Mouse (Mus musculus): ENCODE results near the gene E330021D16Rik. TPM values are rescaled to one million over a fixed set of nuclear protein-coding genes. Genes with fewer than 3 reads are reported as not detected.
"Not testable (repeated sequence)": the region's sequence is repeated elsewhere in the genome, so short reads cannot be mapped to it uniquely, and the experiment has no call there.

E330021D16Rik gene
- total RNA-seq (2021) = not detected in 2 replicates
- long read RNA-seq, experiment 1 = 0 reads
- long read RNA-seq, experiment 2 = 0 reads

GRCm38 (mm10) chr6:136415133-136415775 is at the start of gene E330021D16Rik:
E330021D16Rik (minus strand) TSS chr6:136415569.
- DNase-seq = no peak

GRCm38 (mm10) chr6:136465021-136465420 is 49.7 kb upstream of the E330021D16Rik start:
- peak; percentile 47 for DNase-seq

- no peak for DNase-seq
Observed at GRCm38 (mm10) chr6:136464121-136464621, 48.8 kb upstream of the E330021D16Rik start.

GRCm38 (mm10) chr6:136463491-136463890 is 48.1 kb upstream of the E330021D16Rik start:
- DNase-seq = no peak

- DNase-seq = no peak
Observed at GRCm38 (mm10) chr6:136459156-136459555, 43.8 kb upstream of the E330021D16Rik start.

GRCm38 (mm10) chr6:136456302-136456701 is 40.9 kb upstream of the E330021D16Rik start:
- DNase-seq = no peak

- peak; percentile 51 for DNase-seq
Observed at GRCm38 (mm10) chr6:136455696-136456095, 40.3 kb upstream of the E330021D16Rik start.

GRCm38 (mm10) chr6:136452623-136453022 is 37.3 kb upstream of the E330021D16Rik start:
- no peak for DNase-seq

- no peak for DNase-seq
Observed at GRCm38 (mm10) chr6:136450863-136451262, 35.5 kb upstream of the E330021D16Rik start.

- no peak for DNase-seq
Observed at GRCm38 (mm10) chr6:136449930-136450329, 34.6 kb upstream of the E330021D16Rik start.

GRCm38 (mm10) chr6:136449270-136449692 is 33.9 kb upstream of the E330021D16Rik start:
- DNase-seq = peak; percentile 66

GRCm38 (mm10) chr6:136439205-136439604 is 23.8 kb upstream of the E330021D16Rik start:
- not testable (repeated sequence) for DNase-seq

- DNase-seq = not testable (repeated sequence)
Observed at GRCm38 (mm10) chr6:136436151-136436550, 20.8 kb upstream of the E330021D16Rik start.

GRCm38 (mm10) chr6:136433573-136433972 is 18.2 kb upstream of the E330021D16Rik start:
- DNase-seq = no peak

- no peak for DNase-seq
Observed at GRCm38 (mm10) chr6:136431896-136432248, 16.5 kb upstream of the E330021D16Rik start.

GRCm38 (mm10) chr6:136431169-136431895 is 16.0 kb upstream of the E330021D16Rik start:
- DNase-seq = no peak

- no peak for DNase-seq
Observed at GRCm38 (mm10) chr6:136429441-136429840, 14.1 kb upstream of the E330021D16Rik start.

- no peak for DNase-seq
Observed at GRCm38 (mm10) chr6:136428412-136428811, 13.0 kb upstream of the E330021D16Rik start.

- DNase-seq = no peak
Observed at GRCm38 (mm10) chr6:136427240-136427639, 11.9 kb upstream of the E330021D16Rik start.

GRCm38 (mm10) chr6:136425956-136426355 is 10.6 kb upstream of the E330021D16Rik start:
- DNase-seq = no peak

GRCm38 (mm10) chr6:136424166-136424565 is 8.8 kb upstream of the E330021D16Rik start:
- DNase-seq = no peak

GRCm38 (mm10) chr6:136423201-136423600 is 7.8 kb upstream of the E330021D16Rik start:
- no peak for DNase-seq

- peak; percentile 67 for DNase-seq
Observed at GRCm38 (mm10) chr6:136422084-136422853, 6.9 kb upstream of the E330021D16Rik start.

Data from adrenal gland, postnatal 14 days (tissue).